Comparison of ENCODE assay signal across 10 mouse cellular contexts in genomic region chr10:92161501-92161900, GRCm38 (mm10).
DNase-seq lines count a peak whose midpoint lies in the region; ATAC-seq and TF ChIP-seq lines count a peak whose summit lies in the region.
"Had no signal": no experiment of that assay in that cellular context is flagged by ENCODE, and none has a peak within 500 bp of the region (broad histone marks: within the 10 kb centered on the region; RNA-seq: fewer than 3 reads in every experiment).

No protein-coding gene starts in this region.

- intact Hi-C loops in left cerebral cortex, adult 2 months (cut with DNase I): loop anchor here (10.0 kb wide), 1 partner anchor 427 kb away; no protein-coding TSS in a partner anchor
- intact Hi-C loops in left cerebral cortex, postnatal 4 days (cut with DNase I): no loop called here

- no peak for ATAC-seq in forebrain, postnatal 0 days
- no peak for ATAC-seq in midbrain, embryonic 13.5 days
- no peak for ATAC-seq in CD4-positive, CD25-positive, alpha-beta regulatory T cell, adult 4 months

- 11% methylated on average over 9 of the region's 9 CpGs for WGBS in forebrain, postnatal 0 days
- WGBS in midbrain, embryonic 13.5 days: 3% methylated on average over 9 of the region's 9 CpGs

- no peak for DNase-seq in left cerebral cortex, adult 2 months (ENCODE audit: extremely low spot score in 1 of 2, low spot score in 2 of 2)
- DNase-seq in left cerebral cortex, postnatal 4 days: no peak
- peak; percentile 42 for DNase-seq in forebrain, postnatal 0 days
- DNase-seq in frontal cortex, postnatal 10 days (ENCODE audit: low spot score in 2 of 2): no peak
- DNase-seq in thymus, postnatal 4 days: no peak
- DNase-seq in kidney, postnatal 36 days: no peak
- DNase-seq: gastrocnemius, postnatal 25 days; lung, postnatal 36 days had no signal

- no peaks in the 10 kb centered on the region for H3K36me3 ChIP-seq in forebrain, postnatal 0 days (ENCODE audit: insufficient read depth)
- no peaks in the 10 kb centered on the region for H3K36me3 ChIP-seq in midbrain, embryonic 13.5 days

- H3K4me1 ChIP-seq in forebrain, postnatal 0 days (ENCODE audit: insufficient read depth): no peaks in the 10 kb centered on the region
- peaks cover 37% of the 10 kb centered on the region for H3K4me1 ChIP-seq in midbrain, embryonic 13.5 days (replicated peaks)

- no peaks in the 10 kb centered on the region for H3K9me3 ChIP-seq in forebrain, postnatal 0 days (ENCODE audit: low read length)
- no peaks in the 10 kb centered on the region for H3K9me3 ChIP-seq in midbrain, embryonic 13.5 days

- peak overlapping the region; percentile 63 for H3K4me2 ChIP-seq in forebrain, postnatal 0 days (ENCODE audit: low read depth)
- peak overlapping the region; percentile 59 for H3K4me2 ChIP-seq in midbrain, embryonic 13.5 days (replicated peaks)

- no peak overlapping the region for H3K27ac ChIP-seq in left cerebral cortex, adult 2 months
- no peak overlapping the region for H3K27ac ChIP-seq in forebrain, postnatal 0 days (ENCODE audit: low read depth, low read length)
- H3K27ac ChIP-seq in midbrain, embryonic 13.5 days: peak overlapping the region; percentile 89

- H3K27me3 ChIP-seq in forebrain, postnatal 0 days (ENCODE audit: insufficient read depth, low read length): peaks cover 4% of the 10 kb centered on the region; the same call in 1 of the 2 replicates
- no peaks in the 10 kb centered on the region; the same call in 1 of the 2 replicates for H3K27me3 ChIP-seq in midbrain, embryonic 13.5 days

- H3K9ac ChIP-seq in forebrain, postnatal 0 days: no peak overlapping the region
- H3K9ac ChIP-seq in midbrain, embryonic 13.5 days (replicated peaks): peak overlapping the region; percentile 78

- peak overlapping the region; percentile 50; the same call in 1 of the 2 replicates for H3K4me3 ChIP-seq in left cerebral cortex, adult 2 months
- peak overlapping the region; percentile 22 for H3K4me3 ChIP-seq in forebrain, postnatal 0 days (ENCODE audit: low read depth, low read length)
- H3K4me3 ChIP-seq in midbrain, embryonic 13.5 days (replicated peaks): peak overlapping the region; percentile 74

- TF ChIP-seq CTCF in left cerebral cortex, adult 2 months (IDR thresholded peaks at IDR 0.05): no peak
- no peak for TF ChIP-seq CTCF in forebrain, postnatal 0 days (IDR thresholded peaks at IDR 0.05; ENCODE audit: low read depth)

Comparison
In these comparisons a context has a peak if more than half of its experiments do, and no peak if none do; other contexts are left out.
1. H3K4me3 ChIP-seq: peak in every context shown above with its lines; median percentile 74 in midbrain, embryonic 13.5 days; 50 in left cerebral cortex, adult 2 months; 22 in forebrain, postnatal 0 days.